Mouse (Mus musculus) thymus, postnatal 36 days (tissue): ENCODE data around the gene Gls.
A peak's percentile ranks its signal among the peaks of the same experiment; 100 is the strongest.

Experiments used
- DNase-seq, 2 experiments: peaks; one replicate each; pipeline ENCODE4 v3.0.0; 2022; ENCODE audit warnings: mixed read lengths in 2 of 2

Gls gene

DNA sequence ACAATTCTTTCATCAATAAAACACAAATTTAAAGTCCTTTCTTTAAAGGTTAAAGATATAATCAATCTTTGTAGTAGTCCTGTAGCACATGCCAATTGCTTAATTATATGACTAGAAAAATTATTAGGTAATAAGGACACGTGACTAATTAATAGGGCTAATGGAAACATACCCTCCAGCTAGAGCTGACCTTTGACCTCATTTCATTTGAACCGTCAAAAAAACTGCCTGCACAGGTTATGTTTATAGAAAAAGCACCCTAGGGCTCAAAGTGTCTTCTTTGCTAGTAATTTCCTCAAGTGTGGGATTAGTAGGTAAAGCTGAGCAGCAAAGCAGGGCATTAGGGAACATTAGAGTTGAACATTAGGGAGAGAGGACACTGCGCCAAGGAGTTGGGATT, 9.2 kb upstream of the Gls start:
- no peak for DNase-seq

DNA sequence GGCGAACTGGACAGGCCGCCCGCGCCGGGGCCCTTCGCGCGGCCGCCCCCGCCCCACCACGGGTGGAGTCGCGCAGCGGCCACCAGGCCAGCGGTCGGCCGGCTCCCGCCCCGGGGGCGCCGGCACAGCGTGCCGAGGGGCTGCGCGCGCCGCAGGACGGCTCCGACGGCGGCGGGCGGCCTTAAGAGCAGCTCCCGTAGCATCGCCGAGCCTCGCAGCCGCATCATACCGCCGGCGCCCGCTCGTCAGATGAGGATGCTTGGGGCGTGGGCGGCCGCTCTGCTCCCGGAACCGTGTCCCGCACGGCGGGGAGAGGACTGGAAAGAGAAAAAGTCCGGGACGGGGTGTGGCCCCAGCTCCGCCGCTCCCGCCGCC, 279 bp downstream of the Gls start:
- DNase-seq = no peak

DNA sequence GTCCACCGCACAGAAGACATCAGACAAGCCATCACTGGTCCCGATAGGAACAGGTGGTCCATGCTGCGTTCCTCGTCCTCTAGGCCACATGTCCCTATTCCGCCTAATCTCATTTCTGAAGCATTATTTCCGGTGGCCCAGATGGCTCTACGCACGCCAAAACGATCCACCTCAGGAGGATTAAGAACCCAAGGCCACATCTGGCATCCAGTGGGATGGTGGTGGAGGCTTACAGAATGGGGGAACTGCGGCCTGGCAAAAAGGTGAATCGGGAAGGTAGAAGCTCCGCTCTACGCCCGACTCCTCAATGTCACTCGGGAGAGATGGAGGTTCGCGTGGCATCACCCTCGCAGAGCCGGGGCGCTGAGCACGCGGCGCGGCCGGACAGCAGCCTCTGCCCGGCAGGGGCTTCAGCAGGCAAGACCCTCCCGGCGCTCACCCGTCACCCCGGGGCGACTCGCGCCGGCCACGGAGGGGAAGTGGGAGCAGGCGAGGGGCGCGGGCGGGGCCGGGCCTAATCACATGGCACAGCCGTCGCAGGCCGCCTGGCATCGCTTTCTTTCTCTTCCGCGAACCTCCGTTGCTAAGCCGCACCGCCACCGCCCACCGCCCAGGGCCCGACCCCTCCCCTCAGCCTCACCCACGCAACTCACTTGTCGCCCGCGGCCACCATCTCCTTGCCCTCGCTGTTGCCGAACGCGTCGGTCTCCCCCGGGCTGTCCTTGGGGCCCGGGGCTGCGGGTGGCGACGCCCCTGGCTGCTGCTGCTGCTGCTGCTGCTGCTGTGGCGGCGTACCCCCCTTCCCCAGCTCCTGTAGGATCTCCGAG, 880 bp downstream of the Gls start:
- peak; percentile 82 to 86 for DNase-seq

DNA sequence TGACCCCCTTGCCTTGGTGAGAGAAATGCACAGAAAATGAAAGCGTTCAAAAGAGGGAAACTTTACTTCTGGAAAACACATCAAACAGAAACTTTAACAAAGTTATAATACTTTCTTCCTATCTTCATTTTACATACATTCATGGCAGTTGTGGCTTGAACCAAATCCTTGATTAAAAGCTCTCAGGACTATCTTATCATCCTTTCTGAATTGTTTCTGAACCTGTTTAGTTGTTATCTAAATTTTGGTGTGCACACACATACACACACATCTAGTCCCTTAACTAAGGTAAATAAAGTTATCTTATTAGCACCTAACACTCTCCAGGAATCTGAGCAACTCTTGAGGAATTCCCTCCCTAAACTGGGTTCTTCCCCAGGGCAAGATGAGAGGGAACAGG, 2.6 kb downstream of the Gls start:
- no peak for DNase-seq

DNA sequence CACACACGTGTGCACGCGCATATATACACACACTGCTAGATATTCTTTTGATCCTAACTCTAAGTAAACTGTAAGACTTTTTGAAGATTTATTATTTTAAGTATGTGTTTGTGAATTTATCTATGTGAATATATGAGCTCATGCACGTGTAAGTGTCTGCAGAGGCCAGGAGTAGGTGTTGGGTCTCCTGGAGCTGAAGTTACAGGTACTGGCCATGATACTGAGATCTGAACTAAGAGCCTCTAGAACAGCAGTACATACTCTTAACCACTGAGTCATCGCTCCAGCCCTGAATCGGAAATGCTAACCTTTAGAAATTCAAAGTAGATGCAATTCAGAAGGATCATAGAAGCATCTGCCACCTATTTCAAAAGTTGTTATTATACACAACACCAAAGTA, 4.9 kb downstream of the Gls start:
- no peak for DNase-seq

DNA sequence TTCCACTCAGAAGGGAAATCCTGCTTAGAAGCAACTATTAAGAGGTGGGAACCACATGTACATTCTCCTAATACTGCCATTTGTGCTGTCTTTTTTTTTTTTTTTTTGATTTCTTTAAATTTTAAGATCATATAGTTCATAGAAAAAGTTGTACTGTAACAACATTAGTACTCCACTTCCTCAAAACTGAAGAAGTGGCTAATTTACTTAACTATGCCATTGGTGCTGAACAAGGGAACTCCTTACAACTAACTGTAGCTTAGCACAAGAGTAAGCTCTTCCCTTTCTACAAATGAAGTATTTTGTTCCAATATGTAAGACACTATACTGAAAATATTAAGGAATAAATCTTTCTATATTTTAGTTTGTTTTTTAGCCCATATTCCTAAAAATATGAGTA, 6.6 kb downstream of the Gls start:
- DNase-seq = no peak

DNA sequence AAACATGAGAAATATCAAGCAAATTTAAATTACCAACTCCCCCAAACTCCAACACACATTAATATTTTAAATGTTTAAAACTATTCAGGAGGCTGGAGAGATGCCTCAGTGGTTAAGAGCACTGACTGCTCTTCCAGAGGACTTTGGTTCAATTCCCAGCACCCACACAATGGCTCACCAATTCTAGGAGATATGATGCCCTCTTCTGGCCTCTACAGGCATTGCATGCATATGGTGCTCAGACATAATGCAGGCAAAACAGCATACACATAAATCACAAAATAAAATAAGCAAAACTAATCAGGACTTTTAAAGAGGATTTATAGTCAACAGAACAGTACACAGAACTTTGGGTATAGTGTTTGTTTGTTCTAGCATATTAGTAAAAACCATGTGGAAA, 16.3 kb downstream of the Gls start:
- no peak for DNase-seq

DNA sequence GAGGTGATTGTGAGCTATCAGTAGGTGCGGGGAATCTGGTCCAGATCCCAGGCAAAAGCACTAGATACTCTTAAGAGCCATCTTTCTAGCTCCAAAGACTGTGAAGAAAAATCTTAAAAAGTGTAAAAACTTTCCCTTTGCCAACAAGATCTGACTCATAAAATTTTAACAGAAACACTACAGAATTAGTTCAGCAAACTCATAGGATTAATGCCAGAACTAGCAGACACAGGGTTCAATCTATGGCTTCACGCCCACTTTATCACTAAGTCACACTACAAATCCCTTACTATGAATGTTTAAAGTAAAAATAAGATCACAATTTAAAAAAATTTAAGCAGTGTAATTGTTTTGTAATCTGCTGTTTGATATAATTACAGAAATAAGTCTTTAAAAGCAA, 50.0 kb downstream of the Gls start:
- DNase-seq = no peak

DNA sequence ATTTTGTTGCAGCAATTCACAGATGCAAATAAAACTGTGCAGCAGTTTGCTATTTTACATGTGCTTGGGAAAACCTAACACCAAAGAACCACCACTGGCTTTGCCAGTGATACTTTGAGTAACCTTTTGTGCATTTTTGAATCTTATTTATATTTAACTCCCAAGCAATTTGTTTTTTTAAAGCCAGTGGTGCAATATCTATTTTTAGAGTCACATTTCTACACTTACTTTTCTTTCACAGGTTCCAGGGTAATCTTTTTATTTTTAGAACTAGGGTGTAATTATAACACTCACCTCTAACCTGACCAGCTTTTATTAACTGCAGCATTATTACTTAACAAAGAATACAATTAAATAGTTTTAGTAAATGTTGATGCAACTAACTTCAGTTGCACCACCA, 51.0 kb downstream of the Gls start:
- no peak for DNase-seq

DNA sequence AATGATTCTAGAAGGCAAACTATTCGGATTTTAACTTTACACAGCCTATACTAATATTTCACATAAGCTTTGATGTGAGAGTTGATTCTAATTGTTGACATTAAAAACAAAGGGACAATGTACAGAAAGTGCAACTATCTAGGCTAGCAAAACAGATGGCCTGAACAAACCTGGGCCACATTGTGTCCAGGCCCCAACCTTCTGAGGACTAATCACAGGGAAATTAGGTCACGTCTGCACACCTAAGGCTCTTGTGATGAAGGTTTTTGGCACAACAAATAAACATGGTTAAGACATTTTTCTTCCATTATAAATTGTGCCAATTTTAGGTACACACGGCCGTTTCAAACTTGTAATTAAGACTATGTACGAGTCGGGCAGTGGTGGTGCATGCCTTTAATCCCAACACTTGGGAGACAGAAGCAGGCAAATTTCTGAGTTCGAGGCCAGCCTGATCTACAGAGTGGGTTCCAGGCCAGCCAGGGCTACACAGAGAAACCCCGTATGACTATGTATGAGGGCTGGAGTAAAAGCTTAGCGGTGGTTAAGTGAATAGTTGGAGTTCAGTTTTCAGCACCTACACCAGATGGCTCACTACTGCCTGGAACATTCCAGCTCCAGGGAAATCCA, 53.0 kb downstream of the Gls start:
- no peak for DNase-seq

DNA sequence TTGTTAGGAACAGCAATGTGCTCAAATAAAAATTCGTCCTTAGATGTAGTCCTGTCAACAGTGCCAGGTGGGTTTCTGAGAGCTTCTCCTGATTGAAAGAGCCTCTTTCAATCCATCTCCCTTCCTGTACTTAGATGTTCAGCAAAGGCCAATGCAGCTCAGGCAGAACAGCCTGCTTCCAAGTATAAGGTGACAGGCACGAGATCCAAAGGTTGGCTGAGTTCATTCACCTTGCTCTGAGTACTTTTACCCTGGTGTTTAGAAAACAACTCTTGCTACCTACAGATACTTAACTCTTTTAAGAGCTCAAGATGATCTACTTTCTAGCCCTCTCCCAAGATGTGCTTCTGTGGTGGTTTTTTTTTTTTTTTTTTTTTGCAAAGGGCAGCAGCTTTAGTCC, 56.0 kb downstream of the Gls start:
- DNase-seq = no peak

DNA sequence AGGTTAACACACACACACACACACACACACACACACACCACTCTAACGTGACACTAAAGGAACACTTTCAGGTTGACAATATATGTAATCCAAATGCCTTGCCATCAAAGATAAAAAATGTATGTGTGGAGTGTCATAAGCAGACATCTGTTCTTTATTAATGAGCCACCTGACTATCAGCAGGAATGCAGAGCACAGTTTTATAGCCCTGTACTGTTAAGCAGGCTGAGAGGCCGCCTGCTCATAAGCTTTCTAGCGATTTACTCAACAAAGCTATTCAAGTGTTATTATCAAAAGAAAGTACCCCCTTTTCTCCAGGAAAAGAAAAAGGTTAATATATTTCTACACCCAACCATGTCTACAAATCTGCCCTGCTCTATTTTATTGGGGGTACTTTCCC, 57.0 kb downstream of the Gls start:
- no peak for DNase-seq

DNA sequence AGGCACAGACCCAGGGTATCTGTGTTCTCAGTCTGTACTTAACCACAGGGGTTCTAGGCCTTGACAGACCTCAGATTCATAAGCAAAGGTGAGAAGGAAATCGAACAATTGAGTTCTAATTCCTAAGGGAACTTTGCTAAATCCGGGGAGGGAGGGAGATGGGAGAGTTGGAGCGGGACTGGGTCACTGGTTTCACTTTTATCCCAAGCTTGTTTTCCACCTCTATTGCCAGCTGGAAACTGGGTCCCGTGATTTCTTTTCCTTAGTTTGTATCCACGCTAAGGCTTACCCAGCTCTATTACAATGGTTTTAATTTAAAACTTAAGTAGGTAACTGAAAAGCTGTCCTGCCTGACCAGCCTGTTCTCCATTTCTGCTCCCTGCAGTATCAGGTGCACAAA, 57.7 kb downstream of the Gls start:
- DNase-seq = no peak

DNA sequence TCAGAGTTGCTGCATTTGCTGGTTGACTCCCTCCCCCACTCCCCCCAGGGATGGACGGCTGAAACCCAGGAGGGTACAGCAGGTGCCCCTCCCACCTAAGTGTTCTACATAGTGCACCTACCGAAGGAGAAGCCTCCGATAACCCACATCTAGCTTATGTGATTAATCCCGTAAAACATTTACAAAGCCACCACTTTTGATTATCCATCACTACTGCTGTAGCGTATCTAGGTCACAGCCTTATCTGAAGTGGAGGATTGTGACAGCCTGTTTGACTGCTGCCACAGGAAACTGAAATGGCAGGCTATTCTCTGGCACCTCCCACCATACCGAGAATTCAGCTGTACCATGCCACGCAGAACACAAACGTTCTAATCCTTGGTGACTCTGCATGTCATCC, 61.8 kb downstream of the Gls start:
- DNase-seq = no peak

DNA sequence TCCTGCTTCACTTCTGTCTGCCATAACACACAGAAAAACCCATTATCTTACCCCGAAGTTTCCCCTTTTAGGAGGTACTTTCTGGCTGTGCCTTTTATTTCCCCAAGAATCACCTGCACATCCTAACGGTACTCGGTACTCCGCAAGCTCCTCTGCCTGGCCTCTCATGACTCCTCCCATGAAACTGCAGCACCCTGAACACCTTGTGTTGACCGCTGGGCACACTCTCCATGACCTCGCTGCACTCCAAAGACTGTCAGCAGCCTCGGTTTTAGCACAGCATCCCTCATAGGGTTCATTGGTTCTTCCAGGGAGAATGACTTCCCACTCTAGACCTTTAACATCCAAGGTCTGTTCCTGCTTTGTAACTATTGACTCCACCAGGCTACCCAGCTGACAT, 62.3 kb downstream of the Gls start:
- no peak for DNase-seq

DNA sequence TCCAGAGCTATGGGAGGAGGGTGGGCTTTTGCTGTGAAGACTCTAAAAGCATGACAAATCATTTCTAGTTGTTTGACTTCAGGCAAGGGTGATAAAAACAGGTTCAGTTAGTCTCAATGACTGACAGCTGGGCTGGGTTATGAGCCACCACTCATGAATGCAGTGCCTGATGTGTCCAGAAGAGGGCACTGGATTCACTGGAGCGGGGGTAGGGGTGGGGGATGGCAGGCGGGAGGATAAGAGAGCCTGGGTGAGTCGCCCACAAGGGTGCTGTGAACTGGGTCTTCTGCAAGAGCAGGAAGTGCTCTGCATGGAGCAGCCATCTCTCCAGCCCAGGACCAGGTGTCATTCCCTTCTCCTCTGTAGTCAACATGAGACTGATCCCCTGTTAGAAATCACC, 63.0 kb downstream of the Gls start:
- peak; percentile 51 to 59 for DNase-seq

DNA sequence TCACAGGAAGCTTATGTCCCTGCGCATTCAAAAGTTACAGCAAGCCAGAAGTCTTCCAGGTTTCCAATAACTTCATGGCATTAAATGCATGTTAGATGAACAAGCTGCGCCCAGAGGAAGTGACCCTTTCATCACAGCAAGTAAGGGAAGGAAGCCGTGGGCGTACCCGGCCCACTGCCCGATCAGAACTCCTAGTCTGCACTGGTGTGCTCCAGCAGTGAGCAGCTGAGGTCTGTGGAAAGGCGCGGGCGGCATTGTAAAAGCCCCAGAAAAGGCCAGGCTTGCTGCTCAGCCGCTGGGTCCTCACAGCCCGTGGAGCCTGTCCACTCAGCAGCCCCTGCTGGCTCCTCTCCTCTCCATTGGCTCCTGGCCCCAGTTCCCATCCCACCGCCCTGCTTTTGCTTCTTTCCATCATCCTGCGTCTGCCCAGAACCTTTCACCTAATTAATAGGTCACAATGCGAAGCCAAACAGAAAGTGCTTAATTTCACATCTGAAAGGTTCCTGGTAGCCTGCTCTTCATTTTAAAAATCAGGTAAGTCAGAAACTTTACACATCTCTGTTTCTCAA, 66.3 kb downstream of the Gls start:
- no peak for DNase-seq

DNA sequence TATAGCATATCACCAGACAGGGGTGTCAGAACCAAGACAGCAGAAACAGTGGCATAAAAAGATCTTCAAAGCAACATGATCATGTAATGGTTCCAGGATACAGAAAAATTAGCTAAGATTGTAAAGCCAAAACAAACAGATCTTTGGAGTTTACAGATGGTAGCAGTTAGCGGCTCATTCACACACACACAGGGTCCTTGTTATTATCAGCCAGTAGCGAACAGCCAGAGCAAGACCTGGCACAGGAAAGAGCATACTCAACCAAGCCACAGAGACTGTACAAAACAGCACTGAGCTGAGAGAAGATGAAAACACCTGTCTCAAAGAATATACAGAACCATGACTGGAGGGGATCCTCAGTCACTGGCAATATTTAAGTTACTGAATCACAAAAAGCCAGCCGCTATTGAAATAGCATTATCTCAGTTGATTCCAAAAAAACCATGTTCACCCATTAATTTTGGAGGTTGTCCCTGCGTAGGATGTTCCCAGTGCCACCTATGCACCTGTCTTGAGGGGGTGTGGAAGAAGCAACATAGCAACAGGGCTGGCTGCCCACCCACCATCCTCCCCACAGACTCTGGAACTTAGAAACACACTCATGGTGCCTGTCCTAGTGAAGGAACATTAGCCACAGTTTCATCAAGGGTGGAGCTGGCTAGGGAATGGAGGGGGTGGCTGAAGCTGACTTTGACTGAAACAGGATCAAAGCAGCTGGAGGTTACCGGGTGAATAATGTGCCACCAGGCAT, 69.2 kb downstream of the Gls start:
- no peak for DNase-seq

DNA sequence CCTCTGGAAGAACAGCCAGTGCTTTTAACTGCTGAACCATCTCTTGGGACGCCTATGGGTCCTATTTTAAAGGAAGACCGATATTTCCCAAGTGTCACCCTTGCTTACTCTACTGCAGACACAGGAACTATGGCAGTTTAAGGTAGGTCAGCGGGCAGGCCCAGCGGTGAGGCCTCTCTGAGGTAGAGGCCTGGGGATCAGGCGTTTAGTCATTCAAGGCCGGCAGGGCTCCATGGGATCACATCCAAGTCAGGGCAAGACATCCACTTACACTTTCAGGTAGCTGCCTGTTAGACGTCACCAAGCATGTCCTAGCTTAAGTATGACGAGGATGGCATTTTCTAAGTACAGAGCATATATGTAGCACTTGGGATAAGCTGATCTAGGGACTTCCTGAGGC, 71.9 kb downstream of the Gls start:
- no peak for DNase-seq

DNA sequence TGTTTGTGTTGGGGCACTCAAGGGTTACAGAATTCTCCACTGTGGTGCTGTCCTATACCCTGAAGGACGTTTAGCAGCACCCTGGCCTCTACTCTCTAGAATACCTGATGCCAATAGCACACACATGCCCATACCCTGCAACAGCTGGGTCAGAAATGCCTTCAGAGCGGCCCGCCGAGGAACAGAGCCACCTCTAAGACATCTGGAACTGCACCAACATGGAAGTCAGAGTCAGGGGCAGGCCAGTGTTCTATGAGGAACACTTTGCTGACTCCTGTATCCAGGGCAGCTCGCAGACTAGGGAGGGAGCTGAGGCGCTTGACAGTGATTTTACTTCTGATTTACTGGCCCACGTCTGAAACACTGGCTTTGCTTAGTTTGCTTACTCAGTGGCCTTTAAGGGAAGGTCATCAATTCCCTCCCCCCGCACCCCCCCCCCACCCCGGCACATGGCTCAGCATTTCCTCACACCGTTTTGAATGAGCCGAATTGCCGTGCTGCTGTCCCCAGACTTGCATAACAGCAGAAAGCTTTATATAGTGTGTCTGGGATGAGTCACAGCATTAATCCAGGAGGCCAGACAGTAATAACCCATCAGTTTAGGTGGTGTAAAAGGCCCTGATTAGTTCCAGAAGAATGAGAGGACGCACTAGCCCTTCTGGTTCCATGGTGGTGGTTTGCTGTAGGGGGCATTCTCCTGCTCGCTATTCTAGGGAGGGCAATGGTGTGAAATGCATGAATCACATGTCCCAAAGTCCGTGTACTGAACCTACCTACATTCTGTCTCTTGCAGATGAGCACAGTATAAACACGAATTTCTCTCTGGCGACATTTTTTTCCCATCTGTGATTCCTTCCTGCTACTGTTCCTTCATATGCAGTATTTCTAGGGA, 74.3 kb downstream of the Gls start:
- no peak for DNase-seq

DNA sequence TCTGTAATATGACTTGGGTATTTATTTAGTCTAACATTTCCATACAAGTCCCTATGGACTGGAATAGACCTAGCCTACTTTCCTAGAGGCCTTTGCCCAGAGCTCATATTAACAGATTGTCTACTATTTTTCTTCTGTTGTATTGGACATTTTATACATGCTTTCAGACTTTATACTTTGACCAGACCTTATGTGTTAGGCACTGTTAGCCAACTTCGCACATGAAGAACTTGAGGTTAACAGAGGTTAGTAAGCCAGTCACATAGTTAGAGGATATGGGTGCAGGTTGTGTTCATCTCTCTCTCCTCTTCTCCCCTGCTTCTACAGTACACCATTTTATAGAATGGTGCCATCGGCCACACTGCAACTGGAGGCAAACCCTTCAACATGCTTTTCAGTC, 75.0 kb downstream of the Gls start:
- DNase-seq = no peak

DNA sequence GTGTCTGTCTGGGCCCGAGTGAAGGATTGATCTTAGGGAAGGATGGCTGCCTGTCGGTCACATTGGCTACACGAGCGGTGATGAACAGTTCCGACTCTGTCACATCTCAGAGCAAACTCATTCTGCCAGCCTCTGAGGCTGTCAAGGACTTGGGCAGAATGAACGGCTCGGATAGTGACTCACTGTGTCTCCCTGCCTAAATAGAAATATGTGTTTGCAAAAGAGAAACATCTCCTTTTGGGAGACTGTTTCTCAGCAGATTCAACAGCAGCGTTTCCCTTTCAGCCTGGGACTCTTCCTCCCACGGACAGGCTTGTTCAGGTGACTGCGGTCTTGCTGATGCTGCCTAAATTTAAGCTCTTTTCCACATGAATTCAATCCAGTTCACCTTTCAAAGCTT, 76.7 kb downstream of the Gls start:
- no peak for DNase-seq

DNA sequence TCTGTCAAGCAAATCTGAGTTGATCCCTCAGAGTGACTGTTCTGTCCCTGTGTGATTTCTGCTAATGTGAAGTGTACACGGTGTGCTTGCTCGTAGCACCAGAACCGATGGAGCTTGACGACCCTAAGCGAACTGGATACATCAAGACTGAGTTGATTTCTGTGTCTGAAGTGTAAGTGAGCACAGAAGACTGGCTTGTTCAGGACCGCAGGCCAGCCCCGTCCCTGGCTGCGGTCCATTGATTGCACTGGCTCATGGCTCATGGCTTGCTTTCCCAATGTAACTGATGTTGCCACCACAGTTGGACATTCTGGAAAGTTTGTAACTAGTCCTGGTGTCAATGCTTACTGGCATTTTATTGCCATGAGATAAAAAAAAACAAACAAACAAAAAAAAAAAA, 78.1 kb downstream of the Gls start:
- DNase-seq = no peak
